Mouse (Mus musculus): ENCODE measurements around the gene Mrrf.

GRCm38 (mm10) chr2:36197021-36197420 is 60.8 kb downstream of the Mrrf start:
- TF ChIP-seq TAL1 (IDR thresholded peaks at IDR 0.05; ENCODE audit: low read length) (no peak), GATA1 (IDR thresholded peaks at IDR 0.05; ENCODE audit: low read length) (no peak)
